Mouse (Mus musculus): ENCODE measurements at regions not wholly inside any gene's neighbourhood (a gene's known extent, or its start where the extent isn't known, plus 50 kb on each side); places are given as distances from the start of the nearest gene placed in this dataset.

- DNase-seq = no peak
Observed at GRCm38 (mm10) chr16:45331236-45331635, 77.6 kb downstream of the Cd200 start.

GRCm38 (mm10) chr16:45330298-45330697 lies 78.6 kb downstream of the Cd200 start:
- DNase-seq = peak; percentile 24 to 39

- DNase-seq = peak; percentile 63 to 78
Observed at GRCm38 (mm10) chr16:45329716-45330115, 79.1 kb downstream of the Cd200 start.

GRCm38 (mm10) chr16:45327103-45327502 lies 81.8 kb downstream of the Cd200 start:
- DNase-seq = no peak

GRCm38 (mm10) chr16:45311479-45311878 lies 87.4 kb downstream of the Btla start:
- no peak for DNase-seq

Measured in kidney, adult 8-10 months (tissue).